Mouse (Mus musculus): ENCODE measurements around the gene Esr1. TPM values are rescaled to one million over a fixed set of nuclear protein-coding genes. Genes with fewer than 3 reads are reported as not detected.

Esr1 gene
- polyA plus RNA-seq, 1 experiment, result 0.90 TPM

DNA sequence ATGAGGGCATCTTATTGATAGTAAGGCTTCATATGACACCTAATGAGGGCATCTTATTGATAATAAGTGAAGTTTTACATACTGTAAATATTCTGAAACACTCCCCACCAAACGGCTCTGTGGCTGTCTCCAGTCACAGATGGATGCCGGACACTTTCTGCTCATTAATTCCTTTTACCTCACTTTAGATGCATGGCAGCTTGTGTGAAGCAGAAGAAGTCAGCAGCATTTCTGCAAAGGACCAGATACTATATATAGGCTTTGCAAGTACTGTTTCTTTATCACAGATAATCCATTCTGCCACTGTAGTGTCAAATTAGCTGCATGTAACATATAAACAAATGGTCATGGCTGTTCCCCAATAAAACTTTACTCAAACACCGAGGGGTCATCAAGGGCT lies 274.1 kb downstream of the Esr1 start:
- TF ChIP-seq CTCF (IDR thresholded peaks at IDR 0.05; ENCODE audit: extremely low read depth, insufficient read length, insufficient replicate concordance, low read depth, low read length), result no peak
- TF ChIP-seq POLR2A (IDR thresholded peaks at IDR 0.05; ENCODE audit: low read depth, low read length), result no peak
- Histone ChIP-seq H3K4me3 (ENCODE audit: low read depth, low read length) (no peak overlapping the region), H3K4me1 (ENCODE audit: control insufficient read depth, insufficient read depth, insufficient read length, low read length) (no peaks in the 10 kb centered on the region), H3K36me3 (ENCODE audit: control insufficient read depth, insufficient read depth, low read length) (no peaks in the 10 kb centered on the region), H3K27me3 (ENCODE audit: control insufficient read depth, insufficient read depth, low read length) (no peaks in the 10 kb centered on the region), H3K27ac (ENCODE audit: insufficient read depth, low read depth, low read length) (no peak overlapping the region)
- 75% methylated on average over 3 of the region's 3 CpGs for WGBS

GRCm38 (mm10) chr10:4885961-4886360 lies 274.6 kb downstream of the Esr1 start:
- Histone ChIP-seq H3K27ac (ENCODE audit: insufficient read depth, low read depth, low read length) (no peak overlapping the region), H3K4me1 (ENCODE audit: control insufficient read depth, insufficient read depth, insufficient read length, low read length) (no peaks in the 10 kb centered on the region), H3K27me3 (ENCODE audit: control insufficient read depth, insufficient read depth, low read length) (no peaks in the 10 kb centered on the region), H3K36me3 (ENCODE audit: control insufficient read depth, insufficient read depth, low read length) (no peaks in the 10 kb centered on the region), H3K4me3 (ENCODE audit: low read depth, low read length) (no peak overlapping the region)
- TF ChIP-seq CTCF (IDR thresholded peaks at IDR 0.05; ENCODE audit: extremely low read depth, insufficient read length, insufficient replicate concordance, low read depth, low read length) (no peak), POLR2A (IDR thresholded peaks at IDR 0.05; ENCODE audit: low read depth, low read length) (no peak)
- 84% methylated on average over 8 of the region's 8 CpGs for WGBS

DNA sequence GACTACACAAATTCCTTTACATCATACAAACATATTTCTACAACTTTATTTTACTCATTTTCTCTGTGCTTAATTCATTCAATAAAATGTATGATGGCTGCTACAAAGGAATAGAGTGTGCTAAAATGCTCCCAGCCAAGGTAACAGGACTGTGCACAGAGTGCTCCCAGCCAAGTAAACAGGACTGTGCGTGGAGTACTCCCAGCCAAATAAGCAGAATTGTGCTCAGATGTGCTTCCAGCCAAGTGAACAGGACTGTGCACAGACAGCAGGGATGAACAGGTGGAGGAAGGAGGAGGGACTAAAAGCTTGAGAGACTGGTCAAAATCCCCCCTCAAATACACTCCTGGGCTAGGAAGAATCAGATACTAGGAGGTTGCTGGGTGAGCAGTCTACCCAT lies 282.1 kb downstream of the Esr1 start:
- 53% methylated on average over 1 of the region's 1 CpGs for WGBS
- TF ChIP-seq CTCF (IDR thresholded peaks at IDR 0.05; ENCODE audit: extremely low read depth, insufficient read length, insufficient replicate concordance, low read depth, low read length) (no peak), POLR2A (IDR thresholded peaks at IDR 0.05; ENCODE audit: low read depth, low read length) (no peak)
- Histone ChIP-seq H3K36me3 (ENCODE audit: control insufficient read depth, insufficient read depth, low read length) (no peaks in the 10 kb centered on the region), H3K4me1 (ENCODE audit: control insufficient read depth, insufficient read depth, insufficient read length, low read length) (no peaks in the 10 kb centered on the region), H3K27me3 (ENCODE audit: control insufficient read depth, insufficient read depth, low read length) (no peaks in the 10 kb centered on the region), H3K27ac (ENCODE audit: insufficient read depth, low read depth, low read length) (no peak overlapping the region), H3K4me3 (ENCODE audit: low read depth, low read length) (no peak overlapping the region)

- TF ChIP-seq POLR2A (IDR thresholded peaks at IDR 0.05; ENCODE audit: low read depth, low read length), result no peak
- TF ChIP-seq CTCF (IDR thresholded peaks at IDR 0.05; ENCODE audit: extremely low read depth, insufficient read length, insufficient replicate concordance, low read depth, low read length), result no peak
- Histone ChIP-seq H3K4me3 (ENCODE audit: low read depth, low read length) (no peak overlapping the region), H3K4me1 (ENCODE audit: control insufficient read depth, insufficient read depth, insufficient read length, low read length) (no peaks in the 10 kb centered on the region), H3K36me3 (ENCODE audit: control insufficient read depth, insufficient read depth, low read length) (no peaks in the 10 kb centered on the region), H3K27me3 (ENCODE audit: control insufficient read depth, insufficient read depth, low read length) (no peaks in the 10 kb centered on the region), H3K27ac (ENCODE audit: insufficient read depth, low read depth, low read length) (no peak overlapping the region)
- WGBS, result 78% methylated on average over 4 of the region's 4 CpGs
Measured at GRCm38 (mm10) chr10:4897789-4898188, 286.4 kb downstream of the Esr1 start.

- H3K4me1 ChIP-seq (ENCODE audit: control insufficient read depth, insufficient read depth, insufficient read length, low read length), result no peaks in the 10 kb centered on the region
- H3K27me3 ChIP-seq (ENCODE audit: control insufficient read depth, insufficient read depth, low read length), result no peaks in the 10 kb centered on the region
- H3K27ac ChIP-seq (ENCODE audit: insufficient read depth, low read depth, low read length), result no peak overlapping the region
- H3K4me3 ChIP-seq (ENCODE audit: low read depth, low read length), result no peak overlapping the region
- WGBS, result 73% methylated on average over 7 of the region's 7 CpGs
- no peaks in the 10 kb centered on the region for H3K36me3 ChIP-seq (ENCODE audit: control insufficient read depth, insufficient read depth, low read length)
- no peak for TF ChIP-seq POLR2A (IDR thresholded peaks at IDR 0.05; ENCODE audit: low read depth, low read length)
- no peak for TF ChIP-seq CTCF (IDR thresholded peaks at IDR 0.05; ENCODE audit: extremely low read depth, insufficient read length, insufficient replicate concordance, low read depth, low read length)
Measured at GRCm38 (mm10) chr10:4900324-4900723, 288.9 kb downstream of the Esr1 start.

DNA sequence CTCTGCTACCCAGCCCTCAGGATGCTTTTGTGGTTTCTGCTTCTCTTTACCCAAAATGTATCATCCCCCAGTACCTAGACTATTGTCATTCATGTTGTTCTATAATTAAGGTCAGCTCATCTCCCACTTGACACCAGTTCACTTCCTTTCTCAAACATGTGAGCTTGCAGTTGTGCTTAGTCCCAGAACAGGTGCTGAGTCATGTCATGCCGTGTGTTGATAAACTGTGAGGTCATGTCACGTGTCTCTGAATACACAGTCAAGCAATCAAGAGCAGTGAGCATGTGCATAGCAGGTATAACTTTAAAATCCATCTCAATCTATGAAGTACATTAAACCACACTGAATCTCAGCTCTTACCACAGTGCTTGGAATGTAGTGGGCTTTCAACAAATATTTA lies 297.9 kb downstream of the Esr1 start:
- 61% methylated on average over 2 of the region's 2 CpGs for WGBS
- no peaks in the 10 kb centered on the region for H3K36me3 ChIP-seq (ENCODE audit: control insufficient read depth, insufficient read depth, low read length)
- H3K4me3 ChIP-seq (ENCODE audit: low read depth, low read length), result no peak overlapping the region
- H3K27ac ChIP-seq (ENCODE audit: insufficient read depth, low read depth, low read length), result no peak overlapping the region
- no peaks in the 10 kb centered on the region for H3K27me3 ChIP-seq (ENCODE audit: control insufficient read depth, insufficient read depth, low read length)
- H3K4me1 ChIP-seq (ENCODE audit: control insufficient read depth, insufficient read depth, insufficient read length, low read length), result no peaks in the 10 kb centered on the region
- TF ChIP-seq POLR2A (IDR thresholded peaks at IDR 0.05; ENCODE audit: low read depth, low read length) (no peak), CTCF (IDR thresholded peaks at IDR 0.05; ENCODE audit: extremely low read depth, insufficient read length, insufficient replicate concordance, low read depth, low read length) (no peak)

- H3K27me3 ChIP-seq (ENCODE audit: control insufficient read depth, insufficient read depth, low read length), result no peaks in the 10 kb centered on the region
- WGBS, result 74% methylated on average over 4 of the region's 4 CpGs
- H3K4me3 ChIP-seq (ENCODE audit: low read depth, low read length), result no peak overlapping the region
- H3K4me1 ChIP-seq (ENCODE audit: control insufficient read depth, insufficient read depth, insufficient read length, low read length), result no peaks in the 10 kb centered on the region
- TF ChIP-seq CTCF (IDR thresholded peaks at IDR 0.05; ENCODE audit: extremely low read depth, insufficient read length, insufficient replicate concordance, low read depth, low read length) (no peak), POLR2A (IDR thresholded peaks at IDR 0.05; ENCODE audit: low read depth, low read length) (no peak)
- H3K36me3 ChIP-seq (ENCODE audit: control insufficient read depth, insufficient read depth, low read length), result no peaks in the 10 kb centered on the region
- H3K27ac ChIP-seq (ENCODE audit: insufficient read depth, low read depth, low read length), result no peak overlapping the region
Measured at GRCm38 (mm10) chr10:4910451-4910850, 299.1 kb downstream of the Esr1 start.

DNA sequence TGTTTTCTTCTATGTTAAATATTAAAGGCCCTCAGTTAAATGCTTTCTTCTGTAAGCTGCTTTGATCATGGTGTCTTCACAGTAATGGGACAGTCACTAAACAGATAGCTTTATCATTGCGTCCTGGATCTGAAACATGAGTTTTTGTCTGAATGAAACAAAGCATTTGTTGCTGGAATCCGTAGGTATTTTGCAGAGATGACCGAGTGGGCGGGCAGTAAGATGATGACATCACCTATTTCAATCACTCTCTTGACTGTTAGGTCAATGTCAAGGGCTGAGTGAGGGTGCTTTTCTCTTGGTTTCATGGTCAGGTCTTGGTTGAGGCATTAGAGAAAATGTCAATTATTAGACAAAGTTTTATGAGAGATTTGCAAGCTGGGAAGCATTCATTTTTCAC lies 307.7 kb downstream of the Esr1 start:
- Histone ChIP-seq H3K4me3 (ENCODE audit: low read depth, low read length) (no peak overlapping the region), H3K27me3 (ENCODE audit: control insufficient read depth, insufficient read depth, low read length) (no peaks in the 10 kb centered on the region), H3K4me1 (ENCODE audit: control insufficient read depth, insufficient read depth, insufficient read length, low read length) (no peaks in the 10 kb centered on the region), H3K36me3 (ENCODE audit: control insufficient read depth, insufficient read depth, low read length) (no peaks in the 10 kb centered on the region), H3K27ac (ENCODE audit: insufficient read depth, low read depth, low read length) (no peak overlapping the region)
- 81% methylated on average over 4 of the region's 4 CpGs for WGBS
- TF ChIP-seq CTCF (IDR thresholded peaks at IDR 0.05; ENCODE audit: extremely low read depth, insufficient read length, insufficient replicate concordance, low read depth, low read length) (no peak), POLR2A (IDR thresholded peaks at IDR 0.05; ENCODE audit: low read depth, low read length) (no peak)

Measured in small intestine, adult 2 months (tissue).